Mouse (Mus musculus) thymus, postnatal 4 days (tissue): ENCODE data around the gene Grm2.
A peak's percentile ranks its signal among the peaks of the same experiment; 100 is the strongest.

Source experiments
- DNase-seq: peaks from one replicate; pipeline ENCODE4 v3.0.0; 2021

Gene Grm2

GRCm38 (mm10) chr9:106655884-106656720, at the start of gene Grm2:
Grm2 (minus strand) TSS chr9:106656082.
- DNase-seq, result peak; percentile 81

- no peak for DNase-seq
Observed at GRCm38 (mm10) chr9:106692973-106693481, 37.1 kb upstream of the Grm2 start.

DNA sequence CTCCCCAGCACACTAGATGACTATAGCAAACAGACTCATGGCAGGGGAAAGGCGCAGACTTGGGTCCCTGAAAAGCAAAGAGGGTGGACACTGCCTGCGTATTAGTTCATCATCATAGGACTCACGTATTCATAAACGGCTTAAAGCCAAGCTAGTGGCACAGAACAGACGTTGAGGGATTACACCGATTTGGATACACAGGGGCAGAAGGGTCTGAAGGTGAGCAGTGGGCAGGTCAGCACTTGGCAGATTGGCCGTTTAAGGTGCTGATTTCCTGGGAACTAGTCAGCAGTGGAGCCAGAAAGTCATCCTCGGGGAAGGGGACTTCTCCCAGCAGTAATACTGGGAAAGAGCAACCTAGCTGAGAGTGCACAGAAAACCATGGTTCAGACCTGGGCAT, 33.0 kb upstream of the Grm2 start:
- no peak for DNase-seq

GRCm38 (mm10) chr9:106686983-106687650, 31.2 kb upstream of the Grm2 start:
- DNase-seq, result peak; percentile 78

GRCm38 (mm10) chr9:106685249-106686101, 29.6 kb upstream of the Grm2 start, which contains the start of gene Tex264:
Tex264 (minus strand) TSS chr9:106685927.
- peak; percentile 87 for DNase-seq

GRCm38 (mm10) chr9:106684918-106685248, 29.0 kb upstream of the Grm2 start:
- peak; percentile 26 for DNase-seq

DNA sequence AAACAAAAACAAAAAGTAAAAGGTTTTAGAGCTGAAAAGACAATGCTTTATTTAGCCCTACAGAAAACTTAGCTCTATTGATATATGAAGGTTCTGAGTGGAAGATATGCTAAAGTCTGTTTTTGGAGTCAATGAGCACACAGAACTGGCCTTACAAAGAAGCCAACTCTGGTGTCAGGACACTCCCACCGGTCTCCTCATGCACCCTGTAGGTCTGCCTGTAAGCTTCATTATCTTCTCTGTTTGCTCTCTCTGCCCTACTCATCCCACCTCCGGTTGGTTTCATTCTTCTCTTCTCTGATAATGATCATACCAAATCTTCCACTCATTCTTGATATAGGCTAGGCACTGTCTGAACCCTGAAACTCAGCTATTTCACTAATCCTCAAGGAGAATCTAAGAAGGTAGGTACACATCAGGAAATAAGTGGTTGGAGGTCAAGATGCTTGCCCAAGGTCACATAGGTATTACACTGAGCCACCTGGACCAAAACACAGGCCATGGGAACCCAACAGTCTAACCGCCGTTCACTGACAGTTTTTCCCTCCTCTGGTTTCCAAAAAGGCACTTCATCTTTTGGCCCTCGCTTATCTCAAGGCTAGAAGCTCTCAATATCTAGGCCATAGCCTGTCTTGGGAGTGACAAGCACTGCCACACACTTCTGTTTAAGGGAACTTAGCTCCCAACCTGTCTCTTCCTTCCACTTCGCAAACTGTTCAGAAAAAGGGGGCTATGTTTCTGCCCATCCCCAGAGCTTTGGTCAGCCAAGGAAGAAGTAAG, 28.4 kb upstream of the Grm2 start:
- DNase-seq, result no peak

- DNase-seq, result no peak
Observed at GRCm38 (mm10) chr9:106681026-106681425, 25.1 kb upstream of the Grm2 start.

- no peak for DNase-seq
Observed at GRCm38 (mm10) chr9:106678242-106678641, 22.4 kb upstream of the Grm2 start.

- no peak for DNase-seq
Observed at GRCm38 (mm10) chr9:106677702-106678101, 21.8 kb upstream of the Grm2 start.

DNA sequence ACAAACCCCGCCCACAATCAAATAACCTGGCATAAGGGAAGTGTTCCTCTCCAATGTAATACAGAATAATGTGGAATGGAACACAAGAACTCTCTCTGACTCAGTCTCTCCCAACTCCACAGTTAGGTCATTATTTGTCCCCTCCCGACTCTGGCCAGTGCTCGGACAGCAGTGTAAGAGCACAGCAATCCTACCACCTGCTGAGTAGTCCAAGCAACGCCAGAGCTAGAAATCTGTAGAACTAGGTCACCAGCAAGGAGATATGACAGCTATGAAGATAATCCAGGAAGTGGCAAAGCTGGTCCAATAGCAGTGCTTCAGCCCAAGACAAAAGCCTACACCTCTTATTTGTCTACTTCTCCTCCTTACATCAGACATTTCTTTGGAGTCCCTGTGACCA, 20.7 kb upstream of the Grm2 start:
- no peak for DNase-seq

DNA sequence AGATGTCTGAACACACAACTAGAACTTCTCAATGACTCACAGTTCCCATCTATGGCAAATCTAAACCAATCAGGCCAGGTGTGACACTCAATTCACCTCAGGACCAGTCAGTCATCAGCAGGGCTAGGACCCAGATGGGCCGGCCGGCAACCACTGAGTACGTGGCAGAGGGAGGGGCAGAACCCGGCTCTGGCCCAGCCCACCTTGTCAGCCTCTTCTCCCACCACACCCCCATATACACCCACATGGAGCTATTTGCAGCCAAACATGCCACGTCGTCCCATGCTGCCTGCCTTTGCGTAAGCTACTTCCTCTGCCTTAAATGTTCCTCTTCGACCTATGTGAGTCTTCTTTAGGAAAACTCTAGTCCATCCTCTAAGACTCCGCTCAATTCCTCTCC, 20.1 kb upstream of the Grm2 start:
- DNase-seq, result no peak

GRCm38 (mm10) chr9:106675480-106675879, 19.6 kb upstream of the Grm2 start:
- DNase-seq, result peak; percentile 85

GRCm38 (mm10) chr9:106673860-106674259, 18.0 kb upstream of the Grm2 start:
- no peak for DNase-seq

DNA sequence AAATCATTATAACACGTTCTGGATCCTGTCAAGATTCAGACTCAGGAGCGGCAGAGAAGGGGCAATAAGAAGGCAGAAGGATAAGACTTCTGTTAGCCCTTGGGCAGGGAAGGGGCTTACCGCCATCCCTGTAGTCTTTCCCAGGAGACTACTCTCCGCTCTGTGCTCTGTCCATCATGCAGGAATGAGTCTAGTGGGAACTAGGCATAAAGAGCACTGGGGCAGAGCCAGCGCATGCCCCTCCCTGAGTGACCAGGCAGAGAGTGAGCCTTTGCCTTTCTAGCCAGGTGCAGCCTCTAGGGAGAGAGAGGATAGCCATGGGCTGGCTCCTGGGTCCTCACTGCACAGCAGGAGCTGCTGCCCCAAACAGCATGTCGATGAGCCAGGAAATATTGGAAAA, 9.0 kb upstream of the Grm2 start:
- no peak for DNase-seq

DNA sequence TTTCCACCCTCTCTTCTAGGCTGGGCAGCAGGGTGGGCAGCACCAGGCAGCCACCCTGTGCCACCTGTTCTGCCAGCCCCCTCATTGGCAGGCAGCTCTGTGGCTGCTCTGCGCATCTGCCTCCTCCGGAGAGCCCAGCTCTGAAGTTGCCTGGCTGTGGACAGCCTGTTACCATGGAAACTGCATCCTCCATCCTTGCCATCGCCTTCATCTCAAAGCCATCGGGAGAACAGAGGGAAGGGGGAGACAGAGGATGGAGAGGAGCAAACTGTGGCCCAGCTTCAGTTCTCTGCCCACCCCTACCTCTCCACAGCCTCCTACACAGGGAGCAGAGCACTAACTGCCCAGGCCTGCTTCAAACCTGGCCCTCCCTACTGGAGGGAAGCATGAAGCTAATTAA, 8.6 kb upstream of the Grm2 start:
- DNase-seq, result no peak

DNA sequence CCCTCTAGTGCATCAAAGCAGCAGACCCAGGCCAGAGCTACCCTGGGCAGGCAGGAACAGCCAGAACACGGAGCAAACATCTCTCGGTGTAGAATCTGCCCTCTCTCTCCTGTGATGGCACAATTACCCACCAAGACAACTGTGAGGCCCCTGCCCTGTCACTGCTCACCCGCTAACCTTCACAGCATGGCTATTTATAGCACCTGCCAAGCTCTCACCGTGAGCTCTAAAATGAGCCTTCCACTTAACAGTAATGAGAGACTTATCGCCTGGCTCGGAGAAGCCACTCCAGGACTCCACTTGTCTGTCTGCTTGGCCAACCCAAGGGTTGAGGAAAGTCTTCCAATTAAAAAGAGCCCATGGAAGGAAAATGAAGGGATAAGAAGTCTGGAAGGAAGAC, 7.3 kb upstream of the Grm2 start:
- no peak for DNase-seq

GRCm38 (mm10) chr9:106659935-106660334, 4.1 kb upstream of the Grm2 start:
- DNase-seq, result no peak

GRCm38 (mm10) chr9:106659441-106659840, 3.6 kb upstream of the Grm2 start:
- no peak for DNase-seq

GRCm38 (mm10) chr9:106657592-106657991, 1.7 kb upstream of the Grm2 start:
- DNase-seq, result no peak

GRCm38 (mm10) chr9:106656820-106657219, 938 bp upstream of the Grm2 start:
- no peak for DNase-seq

- DNase-seq, result no peak
Observed at GRCm38 (mm10) chr9:106652720-106653119, 3.2 kb downstream of the Grm2 start.
